ENCODE assay signal across 19 mouse cellular contexts in genomic region chr12:16903949-16904635, GRCm38 (mm10). TPM values are rescaled to one million over a fixed set of nuclear protein-coding genes. Genes with fewer than 3 reads are reported as not detected.
DNase-seq lines count a peak whose midpoint lies in the region; ATAC-seq and TF ChIP-seq lines count a peak whose summit lies in the region.
"Had no signal": no experiment of that assay in that cellular context is flagged by ENCODE, and none has a peak within 500 bp of the region (broad histone marks: within the 10 kb centered on the region; RNA-seq: fewer than 3 reads in every experiment).

No protein-coding gene starts in this region.

- peak overlapping the region; percentile 39; the same call in 1 of the 2 replicates for H3K27ac ChIP-seq in heart, embryonic 13.5 days (replicated peaks)
- no peak overlapping the region for H3K27ac ChIP-seq in lung, embryonic 16.5 days (ENCODE audit: low read length)
- H3K27ac ChIP-seq in bone marrow macrophage, adult 2 months (ENCODE audit: insufficient read depth, low read depth, low read length) = peak overlapping the region; percentile 31; the same call in 1 of the 2 replicates
- H3K27ac ChIP-seq in midbrain, embryonic 14.5 days (replicated peaks; ENCODE audit: low read depth, low read length) = no peak overlapping the region
- H3K27ac ChIP-seq in midbrain, embryonic 13.5 days = no peak overlapping the region
- H3K27ac ChIP-seq: embryonic facial prominence, embryonic 15.5 days; forebrain, embryonic 10.5 days; hindbrain, embryonic 15.5 days; liver, embryonic 15.5 days; midbrain, embryonic 15.5 days had no signal

- peaks cover 29% of the 10 kb centered on the region for H3K4me1 ChIP-seq in heart, embryonic 13.5 days
- H3K4me1 ChIP-seq in lung, embryonic 16.5 days (replicated peaks; ENCODE audit: control insufficient read depth, insufficient read depth, low read length) = peaks cover 10% of the 10 kb centered on the region
- H3K4me1 ChIP-seq in bone marrow macrophage, adult 2 months (ENCODE audit: control insufficient read depth, insufficient read depth, low read length) = peaks cover 15% of the 10 kb centered on the region
- no peaks in the 10 kb centered on the region for H3K4me1 ChIP-seq in midbrain, embryonic 14.5 days (ENCODE audit: control insufficient read depth, insufficient read depth, low read length)
- H3K4me1 ChIP-seq in midbrain, embryonic 13.5 days (replicated peaks) = peaks cover 5% of the 10 kb centered on the region; the same call in 1 of the 2 replicates
- H3K4me1 ChIP-seq: forebrain, embryonic 10.5 days; hindbrain, embryonic 15.5 days; midbrain, embryonic 15.5 days had no signal

- no peak for TF ChIP-seq POLR2A in bone marrow macrophage, adult 2 months (IDR thresholded peaks at IDR 0.05; ENCODE audit: borderline replicate concordance, low read depth, low read length)

- H3K9me3 ChIP-seq in heart, embryonic 13.5 days = no peaks in the 10 kb centered on the region
- no peaks in the 10 kb centered on the region for H3K9me3 ChIP-seq in lung, embryonic 16.5 days (ENCODE audit: control insufficient read depth, low read length)
- no peaks in the 10 kb centered on the region for H3K9me3 ChIP-seq in midbrain, embryonic 14.5 days (ENCODE audit: control insufficient read depth, low read length)
- no peaks in the 10 kb centered on the region for H3K9me3 ChIP-seq in midbrain, embryonic 13.5 days
- H3K9me3 ChIP-seq: embryonic facial prominence, embryonic 15.5 days; forebrain, embryonic 10.5 days; G1E; hindbrain, embryonic 15.5 days; liver, embryonic 15.5 days; midbrain, embryonic 15.5 days had no signal

- no peak for DNase-seq in heart, adult 11 months
- no peak for DNase-seq in lung, postnatal 14 days
- peak; percentile 13 for DNase-seq in right cerebral cortex, postnatal 25 days
- no peak for DNase-seq in midbrain, embryonic 14.5 days
- DNase-seq: gastrocnemius, postnatal 25 days; heart, postnatal 36 days; kidney, adult 11 months; kidney, postnatal 10 days; thymus, postnatal 36 days had no signal

- no peak overlapping the region for H3K4me3 ChIP-seq in heart, embryonic 13.5 days
- no peak overlapping the region for H3K4me3 ChIP-seq in lung, embryonic 16.5 days (ENCODE audit: low read length)
- no peak overlapping the region for H3K4me3 ChIP-seq in bone marrow macrophage, adult 2 months (ENCODE audit: insufficient read depth, low read length)
- no peak overlapping the region for H3K4me3 ChIP-seq in midbrain, embryonic 14.5 days (replicated peaks; ENCODE audit: low read depth, low read length)
- H3K4me3 ChIP-seq in midbrain, embryonic 13.5 days (replicated peaks) = no peak overlapping the region
- H3K4me3 ChIP-seq: embryonic facial prominence, embryonic 15.5 days; forebrain, embryonic 10.5 days; hindbrain, embryonic 15.5 days; liver, embryonic 15.5 days; midbrain, embryonic 15.5 days had no signal

- no peaks in the 10 kb centered on the region for H3K27me3 ChIP-seq in heart, embryonic 13.5 days (replicated peaks)
- H3K27me3 ChIP-seq in lung, embryonic 16.5 days (ENCODE audit: control insufficient read depth, insufficient read depth, low read depth, low read length) = no peaks in the 10 kb centered on the region
- H3K27me3 ChIP-seq in midbrain, embryonic 14.5 days (ENCODE audit: control insufficient read depth, insufficient read depth, low read length) = no peaks in the 10 kb centered on the region
- H3K27me3 ChIP-seq in midbrain, embryonic 13.5 days = no peaks in the 10 kb centered on the region
- H3K27me3 ChIP-seq: embryonic facial prominence, embryonic 15.5 days; hindbrain, embryonic 15.5 days; liver, embryonic 15.5 days; midbrain, embryonic 15.5 days had no signal

- no peak overlapping the region for H3K9ac ChIP-seq in heart, embryonic 13.5 days
- no peak overlapping the region for H3K9ac ChIP-seq in lung, embryonic 16.5 days (ENCODE audit: low read length)
- no peak overlapping the region for H3K9ac ChIP-seq in midbrain, embryonic 14.5 days (replicated peaks; ENCODE audit: low read length)
- H3K9ac ChIP-seq in midbrain, embryonic 13.5 days (replicated peaks) = no peak overlapping the region
- H3K9ac ChIP-seq: embryonic facial prominence, embryonic 15.5 days; hindbrain, embryonic 15.5 days; liver, embryonic 15.5 days; midbrain, embryonic 15.5 days had no signal

- 37% methylated on average over 2 of the region's 2 CpGs for WGBS in heart, embryonic 13.5 days
- WGBS in lung, embryonic 16.5 days = 42% methylated on average over 2 of the region's 2 CpGs
- WGBS in midbrain, embryonic 14.5 days = 96% methylated on average over 2 of the region's 2 CpGs
- 91% methylated on average over 2 of the region's 2 CpGs for WGBS in midbrain, embryonic 13.5 days

- no peak overlapping the region for H3K4me2 ChIP-seq in heart, embryonic 13.5 days
- no peak overlapping the region for H3K4me2 ChIP-seq in lung, embryonic 16.5 days (ENCODE audit: low read depth, low read length)
- H3K4me2 ChIP-seq in midbrain, embryonic 14.5 days (ENCODE audit: low read length) = no peak overlapping the region
- H3K4me2 ChIP-seq in midbrain, embryonic 13.5 days (replicated peaks) = no peak overlapping the region
- H3K4me2 ChIP-seq: embryonic facial prominence, embryonic 15.5 days; hindbrain, embryonic 15.5 days; liver, embryonic 15.5 days; midbrain, embryonic 15.5 days had no signal

- ATAC-seq in heart, embryonic 13.5 days (ENCODE audit: extremely low read depth, insufficient number of reproducible peaks, low FRiP score, low TSS enrichment) = no peak
- peak; percentile 43; the same call in 1 of the 2 replicates for ATAC-seq in lung, embryonic 16.5 days (ENCODE audit: low read depth)
- ATAC-seq in midbrain, embryonic 14.5 days (ENCODE audit: low FRiP score, low TSS enrichment) = no peak
- no peak for ATAC-seq in midbrain, embryonic 13.5 days
- ATAC-seq: midbrain, embryonic 15.5 days had no signal

- TF ChIP-seq CTCF in bone marrow macrophage, adult 2 months (IDR thresholded peaks at IDR 0.05; ENCODE audit: low read depth, low read length) = no peak

- no peaks in the 10 kb centered on the region for H3K36me3 ChIP-seq in heart, embryonic 13.5 days
- no peaks in the 10 kb centered on the region for H3K36me3 ChIP-seq in lung, embryonic 16.5 days (ENCODE audit: control insufficient read depth, insufficient read depth, low read length)
- H3K36me3 ChIP-seq in midbrain, embryonic 14.5 days (ENCODE audit: control insufficient read depth, insufficient read depth, low read length) = no peaks in the 10 kb centered on the region
- no peaks in the 10 kb centered on the region for H3K36me3 ChIP-seq in midbrain, embryonic 13.5 days
- H3K36me3 ChIP-seq: embryonic facial prominence, embryonic 15.5 days; forebrain, embryonic 10.5 days; hindbrain, embryonic 15.5 days; liver, embryonic 15.5 days; midbrain, embryonic 15.5 days had no signal

RNA-seq across cellular contexts. Expression of gene Rock2, which starts 9.4 kb away (rescaled TPM):
- 15.6 and 16.1 TPM in 2 replicates for polyA plus RNA-seq in heart, embryonic 13.5 days (2015; fragmentation: Nextera tagmentation; extraction: Ambion mirVana)
- 15.3 and 15.7 TPM in 2 replicates for polyA plus RNA-seq in lung, embryonic 16.5 days (2015; fragmentation: Nextera tagmentation; extraction: Ambion mirVana)
- 46.8 and 47.9 TPM in 2 replicates for polyA plus RNA-seq in bone marrow macrophage, adult 2 months (2012; ENCODE audit: insufficient read depth, insufficient read length, missing spikeins)
- 17.2 and 17.8 TPM in 2 replicates for polyA plus RNA-seq in midbrain, embryonic 14.5 days (2014; fragmentation: Nextera tagmentation; extraction: Ambion mirVana)
- 14.4 and 15.7 TPM in 2 replicates for polyA plus RNA-seq in midbrain, embryonic 13.5 days (2015; fragmentation: Nextera tagmentation; extraction: Ambion mirVana)

Comparison
In these comparisons a context has a peak if more than half of its experiments do, and no peak if none do; other contexts are left out.
1. H3K27ac ChIP-seq: peak in heart, embryonic 13.5 days (single experiment) and bone marrow macrophage, adult 2 months (single experiment); none in lung, embryonic 16.5 days (single experiment), midbrain, embryonic 14.5 days (single experiment) and midbrain, embryonic 13.5 days (single experiment).